15 mouse cellular contexts compared by ENCODE assay signal in genomic region chr7:27560291-27560887, GRCm38 (mm10). TPM values are rescaled to one million over a fixed set of nuclear protein-coding genes. Genes with fewer than 3 reads are reported as not detected.
DNase-seq lines count a peak whose midpoint lies in the region; ATAC-seq and TF ChIP-seq lines count a peak whose summit lies in the region.
"Had no signal": no experiment of that assay in that cellular context is flagged by ENCODE, and none has a peak within 500 bp of the region (broad histone marks: within the 10 kb centered on the region; RNA-seq: fewer than 3 reads in every experiment).

No protein-coding gene starts in this region.

- H3K27me3 ChIP-seq in embryonic facial prominence, embryonic 12.5 days: no peaks in the 10 kb centered on the region
- H3K27me3 ChIP-seq in embryonic facial prominence, embryonic 10.5 days (replicated peaks; ENCODE audit: low read depth, poor library complexity, severe bottlenecking): no peaks in the 10 kb centered on the region
- H3K27me3 ChIP-seq in E14TG2a.4 (ENCODE audit: insufficient read depth, low read length): no peaks in the 10 kb centered on the region
- H3K27me3 ChIP-seq in heart, adult 2 months (ENCODE audit: control insufficient read depth, insufficient read depth, low read length): no peaks in the 10 kb centered on the region
- H3K27me3 ChIP-seq in midbrain, embryonic 15.5 days (replicated peaks): no peaks in the 10 kb centered on the region
- no peaks in the 10 kb centered on the region for H3K27me3 ChIP-seq in thymus, adult 2 months (ENCODE audit: control insufficient read depth, insufficient read depth, low read length)
- H3K27me3 ChIP-seq: hindbrain, embryonic 15.5 days; limb, embryonic 12.5 days; megakaryocyte, embryonic 14.5 days; neural tube, embryonic 12.5 days had no signal

- no peak for ATAC-seq in embryonic facial prominence, embryonic 12.5 days (ENCODE audit: insufficient number of reproducible peaks, insufficient read depth, low FRiP score, low TSS enrichment)
- ATAC-seq in midbrain, embryonic 15.5 days (replicated peaks): no peak

- no peak overlapping the region for H3K4me2 ChIP-seq in embryonic facial prominence, embryonic 12.5 days (replicated peaks)
- H3K4me2 ChIP-seq in midbrain, embryonic 15.5 days: no peak overlapping the region
- H3K4me2 ChIP-seq: hindbrain, embryonic 15.5 days; limb, embryonic 12.5 days; neural tube, embryonic 12.5 days had no signal

- no peak overlapping the region for H3K4me3 ChIP-seq in embryonic facial prominence, embryonic 12.5 days
- no peak overlapping the region for H3K4me3 ChIP-seq in embryonic facial prominence, embryonic 10.5 days
- H3K4me3 ChIP-seq in E14TG2a.4 (replicated peaks; ENCODE audit: low read length): peak overlapping the region; percentile 5; the same call in 1 of the 2 replicates
- H3K4me3 ChIP-seq in heart, adult 2 months: peak overlapping the region; percentile 35
- H3K4me3 ChIP-seq in midbrain, embryonic 15.5 days: no peak overlapping the region
- no peak overlapping the region for H3K4me3 ChIP-seq in thymus, adult 2 months (ENCODE audit: control insufficient read depth, insufficient read depth, low read length)
- H3K4me3 ChIP-seq: hindbrain, embryonic 15.5 days; limb, embryonic 12.5 days; megakaryocyte, embryonic 14.5 days; neural tube, embryonic 12.5 days had no signal

- intact Hi-C loops in heart, adult 2 months (cut with DNase I): no loop called here

- 67% methylated on average over 8 of the region's 8 CpGs for WGBS in embryonic facial prominence, embryonic 12.5 days
- WGBS in embryonic facial prominence, embryonic 10.5 days: 77% methylated on average over 8 of the region's 8 CpGs
- WGBS in heart, adult 2 months: 34% methylated on average over 8 of the region's 8 CpGs
- 81% methylated on average over 8 of the region's 8 CpGs for WGBS in midbrain, embryonic 15.5 days
- WGBS in thymus, adult 2 months: 84% methylated on average over 8 of the region's 8 CpGs

- no peaks in the 10 kb centered on the region for H3K4me1 ChIP-seq in embryonic facial prominence, embryonic 12.5 days
- H3K4me1 ChIP-seq in embryonic facial prominence, embryonic 10.5 days: peaks cover 4% of the 10 kb centered on the region
- H3K4me1 ChIP-seq in E14TG2a.4 (replicated peaks; ENCODE audit: low read depth, low read length): peaks cover 76% of the 10 kb centered on the region
- H3K4me1 ChIP-seq in heart, adult 2 months (ENCODE audit: control insufficient read depth, insufficient read depth, low read length): peaks cover 1% of the 10 kb centered on the region; the same call in 1 of the 2 replicates
- H3K4me1 ChIP-seq in midbrain, embryonic 15.5 days: 0 out of 2 replicates have a peak, but pooled peaks cover 4% of the 10 kb centered on the region
- H3K4me1 ChIP-seq in thymus, adult 2 months (replicated peaks; ENCODE audit: control insufficient read depth, insufficient read depth, low read length): no peaks in the 10 kb centered on the region
- H3K4me1 ChIP-seq: hindbrain, embryonic 15.5 days; limb, embryonic 12.5 days; neural tube, embryonic 12.5 days had no signal

- H3K27ac ChIP-seq in embryonic facial prominence, embryonic 12.5 days: no peak overlapping the region
- H3K27ac ChIP-seq in embryonic facial prominence, embryonic 10.5 days (replicated peaks): no peak overlapping the region
- peak overlapping the region; percentile 89 for H3K27ac ChIP-seq in heart, adult 2 months
- no peak overlapping the region for H3K27ac ChIP-seq in midbrain, embryonic 15.5 days
- H3K27ac ChIP-seq in thymus, adult 2 months (ENCODE audit: control insufficient read depth, insufficient read depth, low read length): no peak overlapping the region
- H3K27ac ChIP-seq: hindbrain, embryonic 15.5 days; limb, embryonic 12.5 days; neural tube, embryonic 12.5 days had no signal

- no peaks in the 10 kb centered on the region for H3K9me3 ChIP-seq in embryonic facial prominence, embryonic 12.5 days
- no peaks in the 10 kb centered on the region for H3K9me3 ChIP-seq in embryonic facial prominence, embryonic 10.5 days
- no peaks in the 10 kb centered on the region for H3K9me3 ChIP-seq in E14TG2a.4 (ENCODE audit: low read length)
- H3K9me3 ChIP-seq in midbrain, embryonic 15.5 days: no peaks in the 10 kb centered on the region
- H3K9me3 ChIP-seq: hindbrain, embryonic 15.5 days; limb, embryonic 12.5 days; megakaryocyte, embryonic 14.5 days; neural tube, embryonic 12.5 days had no signal

- TF ChIP-seq POLR2A in heart, adult 2 months (IDR thresholded peaks at IDR 0.05; ENCODE audit: insufficient read depth, low read depth, low read length): peak; percentile 49
- no peak for TF ChIP-seq POLR2A in thymus, adult 2 months (IDR thresholded peaks at IDR 0.05; ENCODE audit: control insufficient read depth, extremely low read depth, insufficient read depth, low read length, poor library complexity)

- TF ChIP-seq EP300 in heart, adult 2 months (IDR thresholded peaks at IDR 0.05; ENCODE audit: insufficient read depth, low read depth, low read length): 0 out of 2 replicates have a peak, but pooled peaks have one; percentile 28

- no peaks in the 10 kb centered on the region; the same call in 1 of the 2 replicates for H3K79me2 ChIP-seq in heart, adult 2 months (replicated peaks; ENCODE audit: control insufficient read depth, insufficient read depth, low read length)

- 0 out of 2 replicates have a peak overlapping the region, but pooled peaks have one; percentile 7 for H3K9ac ChIP-seq in embryonic facial prominence, embryonic 12.5 days
- peak overlapping the region; percentile 63 for H3K9ac ChIP-seq in heart, adult 2 months (ENCODE audit: low read depth, low read length)
- no peak overlapping the region for H3K9ac ChIP-seq in midbrain, embryonic 15.5 days
- H3K9ac ChIP-seq: hindbrain, embryonic 15.5 days; limb, embryonic 12.5 days; neural tube, embryonic 12.5 days had no signal

- peaks cover 56% of the 10 kb centered on the region for H3K36me3 ChIP-seq in embryonic facial prominence, embryonic 12.5 days
- peaks cover 83% of the 10 kb centered on the region for H3K36me3 ChIP-seq in embryonic facial prominence, embryonic 10.5 days (replicated peaks)
- H3K36me3 ChIP-seq in E14TG2a.4 (ENCODE audit: insufficient read depth, low read length): peaks cover 84% of the 10 kb centered on the region
- no peaks in the 10 kb centered on the region for H3K36me3 ChIP-seq in heart, adult 2 months (ENCODE audit: control insufficient read depth, insufficient read depth, low read length)
- peaks cover 33% of the 10 kb centered on the region for H3K36me3 ChIP-seq in midbrain, embryonic 15.5 days (replicated peaks)
- peaks cover 6% of the 10 kb centered on the region for H3K36me3 ChIP-seq in thymus, adult 2 months (ENCODE audit: control insufficient read depth, insufficient read depth, low read length)

- TF ChIP-seq CTCF in E14TG2a.4 (conservative IDR thresholded peaks at IDR 0.05; ENCODE audit: low read length): no peak
- no peak for TF ChIP-seq CTCF in heart, adult 2 months (IDR thresholded peaks at IDR 0.05)
- TF ChIP-seq CTCF in thymus, adult 2 months (IDR thresholded peaks at IDR 0.05; ENCODE audit: borderline replicate concordance, control insufficient read depth, extremely low read depth, insufficient read depth, low read length, poor library complexity): no peak

- no peak for DNase-seq in embryonic facial prominence, embryonic 10.5 days (ENCODE audit: low spot score)
- DNase-seq in heart, adult 2 months: peak; percentile 54 to 73
- peak; percentile 72 for DNase-seq in heart, postnatal 4 days
- no peak for DNase-seq in adrenal gland, adult 2 months
- DNase-seq in thymus, adult 2 months: no peak
- DNase-seq: adrenal gland, postnatal 10 days; right cerebral cortex, postnatal 14 days had no signal

RNA-seq across cellular contexts. Expression of gene 2310022A10Rik, which starts 7.4 kb away (rescaled TPM):
- polyA plus RNA-seq in embryonic facial prominence, embryonic 12.5 days (2016; fragmentation: Nextera tagmentation; extraction: Ambion mirVana): 33.5 and 35.8 TPM in 2 replicates
- polyA plus RNA-seq in embryonic facial prominence, embryonic 10.5 days (2016; fragmentation: Nextera tagmentation; extraction: Ambion mirVana): 40.8 and 41.1 TPM in 2 replicates
- total RNA-seq in heart, adult 2 months (2021): 10 to 100 TPM; 72.0 to 72.1 TPM
- polyA plus RNA-seq in heart, adult 2 months (2012; rRNA removed): 79.5 and 87.4 TPM in 2 replicates
- 10 to 100 TPM; 54.9 to 58.4 TPM for total RNA-seq in heart, postnatal 4 days (2021)
- 10 to 100 TPM; 12.8 to 15.9 TPM for total RNA-seq in adrenal gland, adult 2 months (2021)
- polyA plus RNA-seq in adrenal gland, adult 2 months (2012; rRNA removed): 22.5 and 27.7 TPM in 2 replicates
- 38.7 and 40.5 TPM in 2 replicates for polyA plus RNA-seq in midbrain, embryonic 15.5 days (2015; fragmentation: Nextera tagmentation; extraction: Ambion mirVana)
- 58.0 and 58.1 TPM in 2 replicates for polyA plus RNA-seq in thymus, adult 2 months (2012; rRNA removed)

RNA-seq across cellular contexts. Expression of gene Pld3, which starts 7.4 kb away (rescaled TPM):
- 68.1 and 77.9 TPM in 2 replicates for polyA plus RNA-seq in embryonic facial prominence, embryonic 12.5 days (2016; fragmentation: Nextera tagmentation; extraction: Ambion mirVana)
- polyA plus RNA-seq in embryonic facial prominence, embryonic 10.5 days (2016; fragmentation: Nextera tagmentation; extraction: Ambion mirVana): 40.5 and 41.4 TPM in 2 replicates
- 10 to 100 TPM; 22.9 to 30.6 TPM for total RNA-seq in heart, adult 2 months (2021)
- polyA plus RNA-seq in heart, adult 2 months (2012; rRNA removed): 54.8 and 68.1 TPM in 2 replicates
- total RNA-seq in heart, postnatal 4 days (2021): 10 to 100 TPM; 28.9 to 32.4 TPM
- total RNA-seq in adrenal gland, adult 2 months (2021): 100 to 1,000 TPM; 111 to 179 TPM
- 202 and 253 TPM in 2 replicates for polyA plus RNA-seq in adrenal gland, adult 2 months (2012; rRNA removed)
- 156 and 157 TPM in 2 replicates for polyA plus RNA-seq in midbrain, embryonic 15.5 days (2015; fragmentation: Nextera tagmentation; extraction: Ambion mirVana)
- polyA plus RNA-seq in thymus, adult 2 months (2012; rRNA removed): 456 and 516 TPM in 2 replicates

RNA-seq across cellular contexts. Expression of gene Akt2, which starts 31.0 kb away (rescaled TPM):
- polyA plus RNA-seq in embryonic facial prominence, embryonic 12.5 days (2016; fragmentation: Nextera tagmentation; extraction: Ambion mirVana): 114 and 115 TPM in 2 replicates
- 95.3 and 101 TPM in 2 replicates for polyA plus RNA-seq in embryonic facial prominence, embryonic 10.5 days (2016; fragmentation: Nextera tagmentation; extraction: Ambion mirVana)
- total RNA-seq in heart, adult 2 months (2021): 100 to 1,000 TPM; 181 to 219 TPM
- 134 and 181 TPM in 2 replicates for polyA plus RNA-seq in heart, adult 2 months (2012; rRNA removed)
- 100 to 1,000 TPM; 158 to 164 TPM for total RNA-seq in heart, postnatal 4 days (2021)
- total RNA-seq in adrenal gland, adult 2 months (2021): 100 to 1,000 TPM; 219 to 227 TPM
- 128 and 143 TPM in 2 replicates for polyA plus RNA-seq in adrenal gland, adult 2 months (2012; rRNA removed)
- polyA plus RNA-seq in midbrain, embryonic 15.5 days (2015; fragmentation: Nextera tagmentation; extraction: Ambion mirVana): 60.8 and 66.1 TPM in 2 replicates
- polyA plus RNA-seq in thymus, adult 2 months (2012; rRNA removed): 133 and 139 TPM in 2 replicates

RNA-seq across cellular contexts. Expression of gene Hipk4, which starts 37.3 kb away (rescaled TPM):
- 0.95 and 1.0 TPM in 2 replicates for polyA plus RNA-seq in embryonic facial prominence, embryonic 12.5 days (2016; fragmentation: Nextera tagmentation; extraction: Ambion mirVana)
- polyA plus RNA-seq in embryonic facial prominence, embryonic 10.5 days (2016; fragmentation: Nextera tagmentation; extraction: Ambion mirVana): 0.45 and 0.60 TPM in 2 replicates
- total RNA-seq in heart, adult 2 months (2021): under 1 TPM; 0.10 to 0.14 TPM
- polyA plus RNA-seq in heart, adult 2 months (2012; rRNA removed): 0.20 and 0.21 TPM in 2 replicates
- total RNA-seq in heart, postnatal 4 days (2021): 1 to 10 TPM in 1 of 2 experiments, under 1 TPM in 1; 0.83 to 1.0 TPM
- total RNA-seq in adrenal gland, adult 2 months (2021): under 1 TPM; 0.21 to 0.29 TPM
- 0.82 and 1.1 TPM in 2 replicates for polyA plus RNA-seq in adrenal gland, adult 2 months (2012; rRNA removed)
- 0.83 and 0.99 TPM in 2 replicates for polyA plus RNA-seq in midbrain, embryonic 15.5 days (2015; fragmentation: Nextera tagmentation; extraction: Ambion mirVana)
- polyA plus RNA-seq in thymus, adult 2 months (2012; rRNA removed): 1.1 and 1.3 TPM in 2 replicates
- total RNA-seq: layer of hippocampus, adult 18-20 months had no signal

Comparison
In these comparisons a context has a peak if more than half of its experiments do, and no peak if none do; other contexts are left out.
1. H3K4me3 ChIP-seq: peak in E14TG2a.4 (single experiment) and heart, adult 2 months (single experiment); none in embryonic facial prominence, embryonic 12.5 days (single experiment), embryonic facial prominence, embryonic 10.5 days (single experiment), midbrain, embryonic 15.5 days (single experiment) and thymus, adult 2 months (single experiment).
2. DNase-seq: peak in heart, adult 2 months (2 of 2) and heart, postnatal 4 days (single experiment); none in embryonic facial prominence, embryonic 10.5 days (single experiment), adrenal gland, adult 2 months (single experiment) and thymus, adult 2 months (single experiment).